In genomic region chr14:66561042-66561590, GRCm38 (mm10) we compare ENCODE assay signal across 23 mouse cellular contexts.
DNase-seq lines count a peak whose midpoint lies in the region; ATAC-seq and TF ChIP-seq lines count a peak whose summit lies in the region.
"Had no signal": no experiment of that assay in that cellular context is flagged by ENCODE, and none has a peak within 500 bp of the region (broad histone marks: within the 10 kb centered on the region; RNA-seq: fewer than 3 reads in every experiment).

No protein-coding gene starts in this region.

- no peak for TF ChIP-seq CTCF in MEL (IDR thresholded peaks at IDR 0.05 in 2 of 3, conservative IDR thresholded peaks at IDR 0.05 in 1 of 3; ENCODE audit: control insufficient read depth in 1 of 3, insufficient read depth in 1 of 3, low read depth in 2 of 3, low read length in 3 of 3, poor library complexity in 1 of 3, severe bottlenecking in 1 of 3)
- TF ChIP-seq CTCF in forebrain, postnatal 0 days (IDR thresholded peaks at IDR 0.05; ENCODE audit: low read depth) = no peak

- TF ChIP-seq RAD21 in MEL (IDR thresholded peaks at IDR 0.05; ENCODE audit: low read depth, low read length) = no peak

- ATAC-seq in common myeloid progenitor, adult 5-6 weeks (replicated peaks; ENCODE audit: low read depth, poor library complexity, severe bottlenecking) = peak; percentile 39; the same call in 1 of the 2 replicates
- ATAC-seq in hematopoietic stem cell, adult 5-6 weeks (replicated peaks in 1 of 2; ENCODE audit: insufficient read depth in 1 of 2, low FRiP score in 2 of 2, low TSS enrichment in 1 of 2, low read depth in 1 of 2, poor library complexity in 2 of 2, severe bottlenecking in 2 of 2) = 0 out of 4 replicates have a peak, but pooled peaks have one; percentile 22 to 32
- peak; percentile 60 for ATAC-seq in megakaryocyte progenitor cell, adult 5-6 weeks (replicated peaks; ENCODE audit: poor library complexity)
- no peak for ATAC-seq in intestine, embryonic 16.5 days
- no peak for ATAC-seq in forebrain, postnatal 0 days
- ATAC-seq: forebrain, embryonic 14.5 days had no signal

- H3K27ac ChIP-seq in MEL (ENCODE audit: control insufficient read depth, low read depth, low read length) = peak overlapping the region; percentile 92
- H3K27ac ChIP-seq in intestine, embryonic 16.5 days (ENCODE audit: low read length) = no peak overlapping the region
- no peak overlapping the region for H3K27ac ChIP-seq in forebrain, postnatal 0 days (ENCODE audit: low read depth, low read length)
- H3K27ac ChIP-seq: heart, embryonic 13.5 days; hindbrain, embryonic 12.5 days; hindbrain, embryonic 15.5 days had no signal

- H3K27me3 ChIP-seq in MEL (ENCODE audit: control insufficient read depth in 1 of 2, insufficient read depth in 2 of 2, low read length in 2 of 2) = no peaks in the 10 kb centered on the region
- H3K27me3 ChIP-seq in intestine, embryonic 16.5 days (replicated peaks; ENCODE audit: control insufficient read depth, insufficient read depth, low read length) = no peaks in the 10 kb centered on the region
- H3K27me3 ChIP-seq in forebrain, postnatal 0 days (ENCODE audit: insufficient read depth, low read length) = no peaks in the 10 kb centered on the region
- H3K27me3 ChIP-seq: hindbrain, embryonic 12.5 days; hindbrain, embryonic 15.5 days had no signal

- TF ChIP-seq POLR2A in MEL (IDR thresholded peaks at IDR 0.05; ENCODE audit: control insufficient read depth in 1 of 2, insufficient read depth in 1 of 2, low read depth in 1 of 2, low read length in 2 of 2, poor library complexity in 1 of 2) = no peak

- 84% methylated on average over 5 of the region's 5 CpGs for WGBS in intestine, embryonic 16.5 days
- WGBS in forebrain, postnatal 0 days = 87% methylated on average over 5 of the region's 5 CpGs

- no peaks in the 10 kb centered on the region for H3K79me2 ChIP-seq in MEL (ENCODE audit: control insufficient read depth, insufficient read depth, low read length, poor library complexity)

- DNase-seq in MEL (ENCODE audit: low read depth, low spot score) = peak; percentile 69
- no peak for DNase-seq in forebrain, postnatal 0 days
- DNase-seq in B cell, adult 2 months = no peak
- DNase-seq: adrenal gland, adult 2 months; adrenal gland, postnatal 14 days; cerebellum, adult 11-12 months; cerebellum, adult 8-10 months; cerebellum, postnatal 10 days; cerebellum, postnatal 36 days; gastrocnemius, postnatal 10 days; gastrocnemius, postnatal 36 days; heart, adult 18-20 months; heart, postnatal 14 days; heart, postnatal 4 days; kidney, adult 11 months had no signal

- peaks cover 0 to 35% of the 10 kb centered on the region in 2 experiments; a peak in 2 of 4 replicates for H3K36me3 ChIP-seq in MEL (ENCODE audit: control insufficient read depth in 1 of 2, insufficient read depth in 2 of 2, low read length in 2 of 2)
- H3K36me3 ChIP-seq in intestine, embryonic 16.5 days (ENCODE audit: control insufficient read depth, insufficient read depth, low read length) = no peaks in the 10 kb centered on the region
- H3K36me3 ChIP-seq in forebrain, postnatal 0 days (ENCODE audit: insufficient read depth) = no peaks in the 10 kb centered on the region
- H3K36me3 ChIP-seq: heart, embryonic 13.5 days; hindbrain, embryonic 12.5 days; hindbrain, embryonic 15.5 days had no signal

- peak; percentile 95 to 96 for TF ChIP-seq EP300 in MEL (IDR thresholded peaks at IDR 0.05; ENCODE audit: low read depth in 1 of 2, low read length in 2 of 2)

- H3K9me3 ChIP-seq in MEL (replicated peaks; ENCODE audit: insufficient read depth, low read length) = no peaks in the 10 kb centered on the region
- H3K9me3 ChIP-seq in intestine, embryonic 16.5 days (ENCODE audit: control insufficient read depth, low read length) = no peaks in the 10 kb centered on the region
- no peaks in the 10 kb centered on the region for H3K9me3 ChIP-seq in forebrain, postnatal 0 days (ENCODE audit: low read length)
- H3K9me3 ChIP-seq: heart, embryonic 13.5 days; hindbrain, embryonic 12.5 days; hindbrain, embryonic 15.5 days had no signal

- peak overlapping the region; percentile 28 for H3K9ac ChIP-seq in MEL (ENCODE audit: control insufficient read depth, low read depth, low read length, poor library complexity, severe bottlenecking)
- no peak overlapping the region for H3K9ac ChIP-seq in intestine, embryonic 16.5 days (ENCODE audit: low read depth, low read length)
- H3K9ac ChIP-seq in forebrain, postnatal 0 days = no peak overlapping the region
- H3K9ac ChIP-seq: heart, embryonic 13.5 days; hindbrain, embryonic 12.5 days; hindbrain, embryonic 15.5 days had no signal

- peaks cover 19 to 39% of the 10 kb centered on the region in 2 experiments for H3K4me1 ChIP-seq in MEL (ENCODE audit: control insufficient read depth in 1 of 2, insufficient read depth in 2 of 2, low read length in 2 of 2)
- H3K4me1 ChIP-seq in intestine, embryonic 16.5 days (ENCODE audit: control insufficient read depth, insufficient read depth, low read length) = no peaks in the 10 kb centered on the region
- H3K4me1 ChIP-seq in forebrain, postnatal 0 days (ENCODE audit: insufficient read depth) = no peaks in the 10 kb centered on the region
- H3K4me1 ChIP-seq: heart, embryonic 13.5 days; hindbrain, embryonic 12.5 days; hindbrain, embryonic 15.5 days had no signal

- H3K4me2 ChIP-seq in intestine, embryonic 16.5 days (ENCODE audit: low read depth, low read length) = no peak overlapping the region
- no peak overlapping the region for H3K4me2 ChIP-seq in forebrain, postnatal 0 days (ENCODE audit: low read depth)
- H3K4me2 ChIP-seq: heart, embryonic 13.5 days; hindbrain, embryonic 12.5 days; hindbrain, embryonic 15.5 days had no signal

- peak overlapping the region in 1 of 2 experiments; percentile 37; a peak in 2 of 4 replicates for H3K4me3 ChIP-seq in MEL (ENCODE audit: control insufficient read depth in 1 of 2, insufficient read depth in 1 of 2, low read depth in 2 of 2, low read length in 2 of 2)
- no peak overlapping the region for H3K4me3 ChIP-seq in intestine, embryonic 16.5 days (ENCODE audit: low read length)
- H3K4me3 ChIP-seq in forebrain, postnatal 0 days (ENCODE audit: low read depth, low read length) = no peak overlapping the region
- H3K4me3 ChIP-seq: heart, embryonic 13.5 days; hindbrain, embryonic 12.5 days; hindbrain, embryonic 15.5 days had no signal

TF ChIP-seq in MEL, 35 proteins besides CTCF, POLR2A, EP300 and RAD21:
- TF ChIP-seq GATA1 (IDR thresholded peaks at IDR 0.05; ENCODE audit: low read depth, low read length) (peak; percentile 89), TCF12 (IDR thresholded peaks at IDR 0.05; ENCODE audit: low read depth, low read length) (peak; percentile 92), ZNF384 (IDR thresholded peaks at IDR 0.05; ENCODE audit: low read depth, low read length) (no peak), ZMIZ1 (IDR thresholded peaks at IDR 0.05; ENCODE audit: low read depth, low read length) (no peak), MXI1 (IDR thresholded peaks at IDR 0.05; ENCODE audit: low read depth, low read length) (no peak), MYC (IDR thresholded peaks at IDR 0.05; ENCODE audit: low read depth, low read length) (no peak), TAL1 (IDR thresholded peaks at IDR 0.05; ENCODE audit: low read length) (no peak), POLR2AphosphoS2 (IDR thresholded peaks at IDR 0.05; ENCODE audit: low read length) (no peak), BHLHE40 (IDR thresholded peaks at IDR 0.05; ENCODE audit: borderline replicate concordance, low read depth, low read length) (no peak; the same call in 1 of the 2 replicates), NRF1 (IDR thresholded peaks at IDR 0.05; ENCODE audit: insufficient read depth, low read depth, low read length, poor library complexity, severe bottlenecking) (no peak), USF2 (IDR thresholded peaks at IDR 0.05; ENCODE audit: borderline replicate concordance in 1 of 2, insufficient read depth in 1 of 2, low read depth in 1 of 2, low read length in 2 of 2) (no peak), RCOR1 (IDR thresholded peaks at IDR 0.05; ENCODE audit: low read depth, low read length) (peak; percentile 76; the same call in 1 of the 2 replicates), CHD1 (IDR thresholded peaks at IDR 0.05; ENCODE audit: low read depth, low read length) (no peak), ZC3H11A (IDR thresholded peaks at IDR 0.05; ENCODE audit: low read depth, low read length) (no peak), CHD2 (IDR thresholded peaks at IDR 0.05; ENCODE audit: low read length) (no peak; the same call in 1 of the 2 replicates), JUND (IDR thresholded peaks at IDR 0.05; ENCODE audit: low read depth, low read length) (no peak), MYB (IDR thresholded peaks at IDR 0.05; ENCODE audit: low read depth, low read length) (peak; percentile 91), ELF1 (IDR thresholded peaks at IDR 0.05; ENCODE audit: low read depth, low read length) (no peak), E2F4 (IDR thresholded peaks at IDR 0.05; ENCODE audit: borderline replicate concordance, low read depth, low read length) (no peak), KAT2A (conservative IDR thresholded peaks at IDR 0.05; ENCODE audit: low read depth, low read length) (no peak), SMC3 (IDR thresholded peaks at IDR 0.05; ENCODE audit: low read depth, low read length) (no peak), UBTF (IDR thresholded peaks at IDR 0.05; ENCODE audit: borderline replicate concordance, insufficient read depth, low read depth, low read length) (no peak), HCFC1 (IDR thresholded peaks at IDR 0.05; ENCODE audit: low read depth, low read length) (no peak), SIN3A (IDR thresholded peaks at IDR 0.05; ENCODE audit: low read length) (peak; percentile 49; the same call in 1 of the 2 replicates), MAZ (IDR thresholded peaks at IDR 0.05; ENCODE audit: low read depth, low read length) (0 out of 2 replicates have a peak, but pooled peaks have one; percentile 19), ETS1 (IDR thresholded peaks at IDR 0.05; ENCODE audit: low read depth, low read length) (peak; percentile 76), MAFK (IDR thresholded peaks at IDR 0.05; ENCODE audit: borderline replicate concordance, low read depth, low read length) (no peak), GABPA (IDR thresholded peaks at IDR 0.05; ENCODE audit: low read depth, low read length) (no peak)

Comparison
In these comparisons a context has a peak if more than half of its experiments do, and no peak if none do; other contexts are left out.
1. ATAC-seq: peak in common myeloid progenitor, adult 5-6 weeks (single experiment), hematopoietic stem cell, adult 5-6 weeks (2 of 2) and megakaryocyte progenitor cell, adult 5-6 weeks (single experiment); none in intestine, embryonic 16.5 days (single experiment) and forebrain, postnatal 0 days (single experiment).